Mouse (Mus musculus) adrenal gland, postnatal 14 days (tissue): Measurements from ENCODE around the gene Gnmt. TPM values are rescaled to one million over a fixed set of nuclear protein-coding genes. Genes with fewer than 3 reads are reported as not detected.

Experiments used
- DNase-seq: peaks from one replicate; pipeline ENCODE4 v3.0.0; 2021; ENCODE audit warnings: mixed read lengths
- total RNA-seq: library from RNA; stranded (reverse); gene quantifications from 2 replicates; pipeline ENCODE4 v1.2.3, GENCODE M21; 2021

The Gnmt gene
- total RNA-seq, 1 experiment from 2014 or later = 124 TPM

DNA sequence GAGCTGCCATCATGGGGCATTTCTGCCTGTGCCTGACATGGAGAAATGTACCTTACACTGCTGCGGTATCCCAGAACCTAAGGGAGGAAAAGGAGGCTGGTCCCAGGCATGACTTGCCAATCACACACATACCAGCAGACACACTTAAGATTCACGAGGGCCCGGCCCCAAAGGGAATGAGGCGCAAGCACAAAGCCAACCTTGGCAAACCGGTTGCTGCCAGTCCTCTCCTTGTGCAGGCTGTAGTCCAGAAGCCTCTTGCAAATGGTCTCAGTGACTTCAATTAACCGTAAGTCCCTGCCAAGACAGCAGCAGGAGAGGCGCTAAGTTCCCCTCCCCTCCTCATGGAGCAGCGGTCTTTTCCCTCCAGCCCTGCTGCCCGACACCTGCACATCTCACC is 14.0 kb upstream of the Gnmt start:
- DNase-seq = no peak

DNA sequence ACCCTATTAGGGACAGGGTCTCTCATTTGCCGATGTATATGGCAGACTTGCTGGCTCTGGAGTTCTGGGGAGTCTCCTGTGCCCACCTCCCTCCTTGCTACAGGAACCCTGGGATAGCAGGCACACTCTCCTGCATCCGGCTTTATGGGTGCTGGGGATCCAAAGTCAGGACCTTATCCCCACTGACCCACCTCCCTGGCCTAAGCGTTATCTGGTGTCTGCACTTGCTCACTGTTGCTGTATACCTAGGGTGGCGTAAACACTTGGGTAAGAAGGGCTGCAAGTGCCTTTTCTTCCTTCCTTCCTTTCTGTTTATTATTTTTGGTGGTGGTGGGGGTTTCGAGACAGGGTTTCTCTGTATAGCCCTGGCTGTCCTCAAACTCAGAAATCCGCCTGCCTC is 12.3 kb upstream of the Gnmt start:
- no peak for DNase-seq

DNA sequence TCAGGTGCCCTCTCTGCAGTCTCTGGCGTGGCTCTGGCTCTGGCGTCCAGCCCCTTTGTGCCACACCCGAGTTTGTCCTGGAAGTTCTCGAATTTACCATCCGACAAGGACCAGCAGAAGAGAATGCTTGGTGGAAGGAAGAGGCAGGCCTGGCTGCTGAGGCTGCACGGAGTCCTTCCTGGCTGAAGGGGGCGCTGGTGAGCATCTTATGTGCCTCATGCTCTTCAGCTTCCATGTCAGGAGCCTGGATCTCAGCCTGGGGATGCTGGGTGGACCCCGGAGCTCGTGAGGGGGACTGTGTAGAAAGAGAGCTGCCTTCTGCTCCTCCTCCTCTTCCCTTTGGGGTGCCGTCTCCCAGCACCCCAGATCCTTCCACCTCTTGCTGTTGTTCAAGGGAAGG is 7.2 kb upstream of the Gnmt start:
- peak; percentile 73 for DNase-seq

DNA sequence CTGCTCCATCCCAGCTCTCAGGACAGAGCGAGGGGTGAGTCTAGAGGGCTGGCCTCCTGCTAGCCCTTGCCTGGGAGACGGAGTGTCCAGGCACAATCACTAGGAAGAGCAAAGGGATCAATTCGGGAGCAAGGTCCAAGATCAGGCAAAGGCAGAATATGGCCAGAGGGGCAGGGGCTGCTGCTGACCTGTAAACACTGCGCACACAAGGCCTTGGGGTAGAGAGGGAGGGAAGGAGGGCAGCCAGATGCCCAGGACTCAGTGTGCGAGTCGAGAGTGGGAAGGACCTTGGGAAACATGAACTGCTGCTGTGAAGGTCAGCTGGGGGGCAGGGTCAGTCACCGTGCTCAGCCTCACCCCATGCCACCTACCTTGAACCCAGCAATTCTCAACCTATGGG is 6.3 kb upstream of the Gnmt start:
- DNase-seq = no peak

DNA sequence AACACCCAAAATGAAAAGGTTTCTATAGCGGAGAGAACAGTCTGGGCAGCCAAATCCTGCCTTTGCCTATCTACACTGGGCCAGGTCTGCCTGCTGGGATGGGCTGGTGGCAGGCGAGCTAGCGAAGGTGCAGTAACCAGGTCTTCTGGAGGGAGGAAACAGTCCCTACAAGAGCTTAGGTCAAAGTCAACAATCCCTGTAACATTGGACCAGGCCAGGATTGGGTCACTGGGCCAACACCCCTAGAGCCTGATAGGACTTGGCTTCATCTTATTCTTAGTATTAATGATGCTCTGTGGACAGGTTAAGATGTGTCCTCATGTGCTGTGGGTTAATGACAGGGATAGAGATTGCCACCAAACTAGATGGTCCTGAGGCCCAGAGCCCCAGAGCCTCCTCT is 5.1 kb upstream of the Gnmt start:
- no peak for DNase-seq

DNA sequence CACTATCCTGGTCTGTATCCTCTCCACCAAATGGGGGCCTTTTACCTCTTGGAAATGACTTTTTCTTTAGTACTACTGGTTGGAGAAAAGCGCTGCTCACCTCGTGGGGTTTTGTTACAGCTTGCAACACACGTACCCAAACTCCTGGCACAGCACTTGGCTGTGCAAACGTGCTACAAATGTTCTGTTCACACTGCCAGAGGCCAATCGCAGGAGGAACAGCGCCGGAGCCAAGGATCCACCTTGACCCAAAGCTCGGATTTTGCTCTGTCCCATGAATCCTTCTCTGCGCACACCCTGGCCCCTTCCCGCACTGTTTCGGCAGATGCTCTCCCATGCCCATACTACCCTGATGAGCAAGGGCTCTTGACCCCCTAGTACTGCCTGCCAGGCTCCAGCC is 472 bp downstream of the Gnmt start:
- DNase-seq = no peak

DNA sequence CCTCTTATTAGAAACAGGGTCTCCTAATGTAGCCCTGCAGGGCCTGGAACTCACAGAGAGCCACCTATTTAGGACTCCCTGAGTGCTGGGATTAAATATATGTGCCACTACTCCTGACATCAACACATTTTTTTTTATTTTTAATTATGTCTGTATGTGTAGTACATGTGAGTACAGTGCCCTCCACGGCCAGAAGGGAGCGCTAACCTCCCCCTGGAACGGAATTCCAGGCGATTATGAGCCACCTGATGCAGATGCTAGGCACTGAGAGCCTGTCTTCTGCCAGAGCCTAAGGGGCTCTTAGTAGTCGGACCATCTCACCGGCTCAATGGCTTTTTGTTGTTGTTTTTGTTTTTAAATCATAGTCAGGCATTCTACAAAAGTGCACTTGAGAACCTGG is 947 bp downstream of the Gnmt start:
- DNase-seq = peak; percentile 76

DNA sequence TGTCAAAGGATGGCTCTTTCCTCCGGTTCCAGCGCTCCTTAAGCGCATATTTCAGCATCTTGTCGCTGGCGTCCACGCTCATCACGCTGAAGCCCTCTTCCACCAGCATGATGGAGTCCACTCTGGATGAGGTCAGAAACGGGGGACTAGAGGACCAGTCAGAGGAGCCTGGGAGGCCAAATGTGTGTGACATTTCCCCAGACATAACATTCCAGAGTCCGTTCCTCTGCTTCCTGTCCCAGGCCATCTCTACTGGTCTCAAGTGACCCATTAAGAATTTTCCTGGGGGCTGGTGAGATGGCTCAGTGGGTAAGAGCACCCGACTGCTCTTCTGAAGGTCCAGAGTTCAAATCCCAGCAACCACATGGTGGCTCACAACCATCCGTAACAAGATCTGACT is 1.7 kb downstream of the Gnmt start:
- DNase-seq = no peak

DNA sequence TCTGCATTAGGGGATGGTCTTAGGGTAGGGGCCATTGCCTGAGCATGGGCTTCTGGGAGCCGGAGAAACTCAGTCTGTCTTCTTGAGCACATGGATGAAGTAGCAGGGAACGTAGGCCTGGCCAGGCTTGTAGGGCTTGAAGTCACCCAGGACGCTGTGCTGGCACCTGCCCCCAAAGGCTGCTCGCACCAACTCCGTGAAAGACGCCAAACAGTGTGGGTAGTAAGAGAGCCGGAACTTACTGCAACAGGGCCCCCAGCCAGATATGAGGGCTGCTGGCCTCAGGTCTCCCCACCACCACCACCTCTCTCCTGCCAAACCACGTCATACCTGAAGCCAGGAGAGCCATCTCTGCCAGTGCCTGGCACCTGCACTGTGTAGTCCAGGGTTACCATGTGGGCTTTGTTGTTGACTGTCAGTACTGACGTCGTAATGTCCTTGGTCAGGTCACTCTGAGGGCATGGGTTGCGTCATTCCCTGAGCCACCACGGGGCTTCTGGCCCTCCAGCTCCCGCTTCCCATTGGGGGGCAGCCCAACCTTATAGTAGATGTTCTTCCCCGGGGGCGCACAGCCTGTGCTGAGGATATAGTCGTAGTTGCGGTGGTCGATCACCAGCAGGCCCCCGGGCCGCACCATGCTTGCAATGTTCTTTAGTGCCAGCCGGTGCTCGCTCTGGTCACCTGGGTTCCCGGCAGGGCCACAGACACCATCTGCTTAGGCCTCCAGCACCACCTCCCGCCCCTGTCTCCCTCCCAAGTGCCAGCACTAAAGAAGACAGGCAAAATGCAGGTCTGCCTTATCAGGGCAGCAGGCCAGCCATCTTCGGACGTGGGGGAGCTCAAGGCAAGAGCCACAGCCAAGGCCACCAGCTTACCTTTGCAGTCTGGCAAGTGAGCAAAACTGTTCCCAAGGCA is 3.0 kb downstream of the Gnmt start:
- DNase-seq = no peak

DNA sequence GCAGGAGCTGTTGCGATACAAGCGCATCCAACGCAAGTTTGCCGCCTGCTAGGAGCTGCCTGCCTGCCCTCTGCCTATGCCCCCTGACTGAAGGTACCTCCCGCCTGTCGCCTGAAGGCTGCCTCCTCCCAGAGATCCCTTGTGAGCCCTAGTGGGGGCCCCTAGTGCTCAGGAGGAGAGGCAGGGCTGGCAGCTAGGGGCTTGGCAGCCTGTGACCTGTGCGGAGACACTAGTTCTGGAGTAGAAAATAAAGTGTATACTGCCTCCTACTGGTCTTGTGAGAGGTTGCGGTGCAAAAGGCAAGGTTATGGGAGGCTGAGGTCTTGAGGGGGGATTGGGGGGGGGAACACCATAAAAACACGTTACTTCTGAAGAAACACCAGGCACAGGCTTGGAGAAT is 3.7 kb downstream of the Gnmt start:
- peak; percentile 58 for DNase-seq

DNA sequence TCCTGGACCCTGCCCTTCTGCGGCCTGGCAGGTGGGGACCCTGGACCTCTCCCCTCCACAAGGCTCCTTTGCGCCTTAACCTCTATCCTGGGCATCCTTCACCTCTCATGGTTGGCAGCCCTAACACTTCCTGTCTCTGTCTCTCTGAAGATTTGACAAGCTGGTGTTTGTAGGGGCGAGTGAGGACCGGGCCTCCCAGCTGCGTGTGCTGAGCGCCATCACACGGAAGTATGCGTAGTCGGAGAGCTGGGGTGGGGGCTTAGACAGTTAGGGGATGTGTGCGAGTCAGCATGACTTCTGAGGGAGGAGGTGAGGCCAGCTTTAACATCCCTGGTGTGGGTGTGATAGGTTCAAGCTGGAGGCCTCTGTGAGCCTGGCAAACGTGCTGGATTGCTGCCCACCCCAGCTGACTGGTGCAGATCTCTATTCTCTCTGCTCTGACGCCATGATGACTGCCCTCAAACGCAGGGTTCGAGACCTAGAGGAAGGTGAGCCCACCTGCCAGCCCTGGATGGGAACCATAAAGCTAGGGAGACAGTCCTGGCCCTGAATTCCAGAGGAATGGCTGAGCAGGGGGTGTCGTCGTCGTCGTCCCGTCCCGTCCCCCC is 4.4 kb downstream of the Gnmt start:
- DNase-seq = no peak

DNA sequence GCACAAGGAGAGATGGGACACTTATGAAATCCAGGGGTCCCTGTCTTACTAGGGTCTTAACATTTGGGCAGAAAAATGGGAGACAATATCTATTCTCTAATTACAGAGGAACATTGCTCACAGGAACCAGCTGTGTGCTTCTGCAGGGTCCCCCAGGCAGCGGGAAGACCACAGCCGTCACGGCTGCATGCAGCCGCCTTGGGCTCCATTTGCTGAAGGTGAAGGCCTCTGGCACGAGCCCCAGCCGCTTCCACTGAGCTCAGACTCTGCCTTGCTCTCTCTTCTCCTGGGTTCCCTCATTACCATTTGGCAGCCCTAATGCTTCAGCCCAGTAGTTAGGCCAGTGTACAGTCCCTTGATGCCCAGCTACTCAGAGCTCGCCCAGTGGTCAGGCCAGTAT is 7.9 kb downstream of the Gnmt start:
- DNase-seq = peak; percentile 61

DNA sequence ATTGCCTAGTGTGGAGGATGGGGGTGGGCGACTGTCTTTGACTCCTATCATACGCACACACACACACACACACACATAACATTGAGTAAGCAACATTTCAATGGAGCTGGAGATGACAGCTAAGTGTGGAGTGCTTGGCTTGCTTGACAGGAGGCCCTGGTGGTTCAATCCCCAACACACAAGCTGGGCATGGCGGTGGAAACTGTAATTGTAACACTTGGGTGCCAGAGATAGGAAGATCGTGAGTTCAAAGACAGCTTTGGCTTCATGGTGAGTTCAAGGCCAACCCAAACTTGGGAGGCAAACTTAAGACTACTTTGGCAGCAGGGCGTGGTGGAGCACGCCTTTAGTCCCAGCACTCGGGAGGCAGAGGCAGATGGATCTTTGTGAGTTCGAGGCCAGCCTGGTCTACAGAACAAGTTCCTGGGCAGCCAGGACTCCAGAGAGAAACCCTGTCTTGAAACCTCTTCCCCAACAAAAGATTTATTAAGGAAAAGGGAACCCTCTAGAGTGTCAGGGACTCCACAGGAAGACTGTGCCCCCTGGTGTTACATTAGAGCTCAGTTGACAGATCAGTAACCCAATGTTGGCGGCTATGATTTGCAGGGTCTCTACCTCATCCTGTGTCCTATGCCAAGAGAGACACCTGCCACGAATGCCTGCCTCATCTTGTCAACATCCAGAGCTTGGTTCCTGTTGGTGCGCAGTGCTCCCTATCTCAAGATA is 14.0 kb downstream of the Gnmt start:
- no peak for DNase-seq

DNA sequence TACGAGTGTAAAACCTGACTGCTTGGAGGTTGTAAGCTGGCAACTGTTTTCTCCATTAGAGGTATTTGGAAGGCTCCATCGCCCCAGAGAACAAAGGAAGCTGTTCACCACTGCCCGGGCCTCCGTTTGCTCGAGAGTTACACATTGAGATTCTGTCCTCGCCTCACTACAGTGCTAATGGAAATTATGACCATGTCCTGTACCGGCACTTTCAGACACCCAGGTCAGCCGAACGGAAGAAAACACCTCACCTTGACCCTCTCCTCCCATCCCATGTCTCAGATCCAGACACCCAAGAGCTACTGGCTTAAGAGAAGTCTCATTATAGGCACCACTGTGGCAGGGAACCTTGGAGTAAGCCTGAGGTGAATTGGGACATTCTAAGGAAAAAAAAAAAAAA is 15.1 kb downstream of the Gnmt start:
- no peak for DNase-seq

DNA sequence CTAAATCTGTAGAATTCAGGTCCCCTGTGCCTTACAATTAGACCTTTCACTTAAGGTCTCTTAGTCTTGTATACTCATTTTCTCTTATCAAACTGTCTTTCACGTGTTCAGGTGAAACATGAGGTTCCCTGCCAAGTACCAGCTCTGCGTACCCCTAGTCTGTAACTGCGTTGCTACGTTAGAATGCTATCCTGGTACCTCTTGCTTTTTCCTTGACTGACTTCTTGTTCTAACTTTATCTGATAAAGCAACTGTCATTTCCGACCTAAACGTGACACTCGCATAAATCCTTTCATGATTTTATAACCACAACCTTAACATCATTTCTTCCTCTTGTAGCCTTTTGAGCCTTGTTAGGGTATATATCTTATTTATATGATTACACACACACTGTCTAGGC is 16.5 kb downstream of the Gnmt start:
- DNase-seq = no peak

DNA sequence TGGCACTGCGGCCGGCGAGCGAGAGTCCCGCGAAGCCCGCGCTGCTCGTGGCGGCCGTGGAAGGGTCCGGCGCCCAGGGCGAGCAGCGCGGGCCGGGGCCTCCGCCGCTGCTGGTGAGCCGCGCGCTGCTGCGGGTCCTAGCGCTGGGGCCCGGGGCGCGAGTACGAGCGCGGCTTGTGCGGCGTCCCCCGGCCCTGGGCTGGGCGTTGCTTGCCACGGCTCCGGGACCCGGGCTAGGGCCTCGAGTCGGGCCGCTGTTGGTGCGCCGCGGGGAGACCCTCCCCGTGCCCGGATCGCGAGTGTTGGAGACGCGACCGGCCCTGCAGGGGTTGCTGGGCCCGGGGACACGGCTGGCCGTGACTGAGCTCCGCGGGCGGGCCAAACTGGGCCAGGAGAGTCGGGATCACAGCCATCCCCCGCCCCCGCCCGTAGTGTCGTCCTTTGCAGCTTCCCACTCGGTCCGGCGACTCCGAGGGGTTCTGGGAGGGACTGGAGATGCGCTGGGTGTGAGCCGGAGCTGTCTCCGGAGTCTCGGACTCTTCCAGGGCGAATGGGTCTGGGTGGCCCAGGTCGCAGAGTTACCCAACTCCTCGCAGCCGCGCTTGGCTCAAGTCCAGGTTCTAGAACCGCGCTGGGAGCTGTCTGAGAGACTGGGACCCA is 17.2 kb downstream of the Gnmt start:
- DNase-seq = peak; percentile 89

DNA sequence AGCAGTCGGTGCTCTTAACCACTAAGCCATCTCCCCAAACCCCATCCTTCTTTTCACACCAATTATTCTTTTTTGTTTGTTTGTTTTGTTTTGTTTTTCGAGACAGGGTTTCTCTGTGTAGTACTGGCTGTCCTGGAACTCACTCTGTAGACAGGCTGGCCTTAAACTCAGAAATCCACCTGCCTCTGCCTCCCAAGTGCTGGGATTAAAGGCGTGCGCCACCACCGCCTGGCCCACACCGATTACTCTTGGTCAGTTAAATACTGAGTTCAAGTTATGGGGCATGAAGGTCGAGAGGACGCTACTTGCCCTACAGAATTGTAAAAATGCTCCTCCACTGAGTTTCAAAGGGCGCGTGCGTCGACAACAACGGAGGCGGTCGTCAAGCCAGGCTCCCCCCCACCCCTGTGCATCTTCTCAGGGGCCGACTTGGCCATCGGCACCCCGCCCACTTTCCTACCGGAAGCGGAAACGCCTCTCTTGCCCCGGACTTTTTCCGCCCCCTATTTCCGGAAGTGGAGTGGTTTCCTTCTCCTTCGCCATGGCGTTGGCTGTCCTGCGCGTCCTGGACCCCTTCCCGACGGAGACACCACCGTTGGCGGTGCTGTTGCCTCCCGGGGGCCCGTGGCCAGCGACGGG is 17.9 kb downstream of the Gnmt start, which contains the start of gene Pex6:
TSS of gene Pex6 (plus strand) at position 505 of the 639 bp plus-strand sequence.
- DNase-seq = peak; percentile 96

DNA sequence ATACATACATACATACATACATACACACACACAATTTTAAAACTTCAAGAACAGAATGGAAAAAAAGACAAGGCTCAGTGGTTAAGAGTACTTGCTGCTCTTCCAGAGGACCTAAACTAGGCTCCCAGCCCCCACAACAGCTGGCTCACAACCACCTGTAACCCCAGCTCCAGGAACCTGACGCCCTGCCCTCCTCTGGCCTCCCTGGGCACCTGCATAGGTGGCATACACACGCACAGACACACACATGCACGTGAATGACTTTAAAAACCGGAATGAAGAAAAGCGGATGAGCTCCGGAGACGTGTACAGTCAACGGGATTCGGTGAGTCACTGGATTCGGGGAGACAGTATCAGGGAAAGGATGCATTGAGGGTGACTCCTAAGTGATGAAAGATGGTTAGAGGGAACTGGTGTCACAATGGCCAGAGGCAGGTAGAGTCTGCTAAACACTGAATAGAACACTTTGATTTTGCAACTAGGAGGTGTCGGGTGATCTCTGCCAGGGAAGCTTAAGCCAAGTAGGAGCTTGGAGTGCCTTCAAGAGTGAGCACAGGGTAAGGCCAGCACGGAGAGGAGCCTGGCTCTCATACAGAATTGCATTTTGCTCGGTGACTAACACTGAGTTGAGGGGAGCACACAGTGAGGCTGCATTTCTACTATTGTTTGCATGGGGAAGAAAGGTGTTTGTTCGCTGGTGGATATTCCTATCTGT is 22.4 kb downstream of the Gnmt start:
- peak; percentile 54 for DNase-seq

DNA sequence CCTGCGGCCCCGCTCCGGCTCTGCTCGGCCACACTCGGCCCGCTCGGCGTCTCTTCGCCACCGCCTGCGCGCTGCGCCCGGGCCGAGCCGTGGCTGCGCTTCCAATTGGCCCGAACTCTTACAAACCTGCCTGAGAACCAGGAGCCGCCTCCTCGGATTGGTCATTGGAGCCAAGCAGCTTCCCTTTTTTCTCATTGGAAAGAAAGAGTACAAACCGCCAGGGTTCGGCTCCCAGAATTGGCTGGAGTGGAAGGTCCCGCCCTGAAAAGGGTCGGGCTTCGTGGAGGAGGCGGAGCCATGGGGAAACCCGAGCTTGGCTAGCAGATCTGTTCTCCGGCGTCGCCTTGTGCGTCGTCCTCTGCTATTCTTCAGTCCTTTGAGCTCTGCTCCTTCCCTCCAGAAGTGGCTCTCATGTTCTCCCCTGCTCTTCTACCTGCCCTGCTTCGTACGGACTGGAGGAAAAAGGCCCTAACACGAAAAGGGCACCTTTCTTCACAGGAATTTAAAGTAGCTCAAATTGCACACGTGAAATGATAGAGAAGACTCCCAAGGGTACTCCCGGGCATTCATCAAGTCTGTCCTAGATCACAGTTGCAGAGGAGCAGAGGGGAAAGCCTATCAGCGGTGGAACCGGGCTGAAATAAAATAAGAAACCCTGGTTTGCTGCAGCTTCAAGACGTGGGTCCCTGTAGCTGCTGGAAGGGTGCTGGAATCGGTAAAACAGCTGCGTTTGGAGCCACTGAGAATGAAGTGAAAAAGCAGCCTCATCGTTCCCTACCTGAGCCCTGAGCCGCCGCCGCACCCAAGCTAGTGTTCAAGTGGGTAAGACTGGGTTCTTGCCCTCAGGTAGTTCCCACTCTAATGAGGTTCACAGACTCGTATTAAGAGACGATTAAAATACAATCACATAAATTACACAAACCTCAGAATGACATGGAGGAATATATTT is 23.8 kb downstream of the Gnmt start, which contains the start of gene Ppp2r5d:
TSS of gene Ppp2r5d (minus strand) at position 225 of the 949 bp plus-strand sequence.
- DNase-seq = peak; percentile 97
